Mouse (Mus musculus) intestine, embryonic 14.5 days (tissue): ENCODE measurements around the gene Dnah12. TPM values are rescaled to one million over a fixed set of nuclear protein-coding genes. Genes with fewer than 3 reads are reported as not detected.
A peak's percentile ranks its signal among the peaks of the same experiment; 100 is the strongest.
"Not testable (repeated sequence)": the region's sequence is repeated elsewhere in the genome, so short reads cannot be mapped to it uniquely, and the experiment has no call there.

ENCODE experiments used
- ATAC-seq: fragments of 200-750 bp; cut with Nextera tagmentation; replicated peaks from 2 replicates; pipeline ENCODE4 v1.8.0; 2017; ENCODE audit warnings: low read depth, moderate number of reproducible peaks, moderate TSS enrichment, moderate library complexity; ENCODE audit not compliant: low FRiP score, low TSS enrichment
- DNase-seq: peaks from one replicate; pipeline ENCODE4 v3.0.0-alpha.2; 2018; ENCODE audit warnings: low spot score
- H3K27ac ChIP-seq: fragments of 300-500 bp; sonication (generic); 2 replicates; pipeline ENCODE4 v1.5.1; 2014; ENCODE audit warnings: low read depth, mild to moderate bottlenecking, control low read depth
- H3K27me3 ChIP-seq: fragments of 300-500 bp; sonication (generic); replicated peaks from 2 replicates; pipeline ENCODE4 v1.6.1; 2014; ENCODE audit warnings: low read length, control low read depth; ENCODE audit not compliant: control insufficient read depth, insufficient read depth
- H3K36me3 ChIP-seq: fragments of 300-500 bp; sonication (generic); 2 replicates; pipeline ENCODE4 v1.6.1; 2014; ENCODE audit warnings: low read length, control low read depth; ENCODE audit not compliant: control insufficient read depth, insufficient read depth
- H3K4me1 ChIP-seq: fragments of 300-500 bp; sonication (generic); replicated peaks from 2 replicates; pipeline ENCODE4 v1.6.1; 2014; ENCODE audit warnings: low read length, control low read depth, mixed read lengths; ENCODE audit not compliant: control insufficient read depth, insufficient read depth
- H3K4me2 ChIP-seq: fragments of 300-500 bp; sonication (generic); 2 replicates; pipeline ENCODE4 v1.6.1; 2014; ENCODE audit warnings: low read length
- H3K4me3 ChIP-seq: fragments of 300-500 bp; sonication (generic); 2 replicates; pipeline ENCODE4 v1.5.1; 2014; ENCODE audit warnings: low read depth, low read length, control low read depth, mixed read lengths
- H3K9ac ChIP-seq: fragments of 300-500 bp; sonication (generic); 2 replicates; pipeline ENCODE4 v1.6.1; 2014; ENCODE audit warnings: mild to moderate bottlenecking, low read length
- H3K9me3 ChIP-seq: fragments of 300-500 bp; sonication (generic); 2 replicates; pipeline ENCODE4 v1.6.1; 2016; ENCODE audit warnings: low read length, control low read depth; ENCODE audit not compliant: control insufficient read depth
- WGBS: fragments of 180-500 bp; shearing (Covaris S2); extraction: QIAGEN DNeasy Blood & Tissue Kit; methylation state at CpG from one replicate; pipeline ENCODE4 v1.1.7; 2014; 5-methylcytosine and 5-hydroxymethylcytosine counted together
- polyA plus RNA-seq: library from polyadenylated mRNA; unstranded; fragments of >200 nt; fragmentation: Nextera tagmentation; extraction: Ambion mirVana; gene quantifications from 2 replicates; pipeline ENCODE4 v1.2.1, GENCODE M21; 2014

Dnah12 gene
- polyA plus RNA-seq, 1 experiment from 2014 or later: 0.31 TPM

DNA sequence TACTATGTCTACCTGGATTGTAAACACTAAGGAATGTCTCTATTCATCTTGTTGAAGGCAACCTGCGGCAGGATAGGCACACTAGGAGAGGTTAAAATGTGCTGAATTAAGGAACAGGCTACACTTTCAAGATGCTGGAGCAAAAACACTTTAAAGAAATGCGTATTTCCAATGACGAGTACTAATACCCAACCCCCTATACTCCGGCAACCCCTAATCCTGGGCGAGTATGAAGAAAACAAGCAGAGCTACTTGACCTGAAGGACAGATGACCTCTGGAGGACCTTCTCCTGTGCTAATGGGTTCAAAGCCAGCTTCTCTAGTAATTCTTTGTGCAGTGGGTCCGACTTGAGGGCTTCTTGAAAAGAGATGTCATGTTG, 25.1 kb upstream of the Dnah12 start:
- WGBS: 8% methylated on average over 6 of the region's 6 CpGs
- no peaks in the 10 kb centered on the region for H3K27me3 ChIP-seq
- no peak for DNase-seq
- H3K9ac ChIP-seq: peak overlapping the region; percentile 82
- no peak overlapping the region for H3K27ac ChIP-seq
- H3K4me3 ChIP-seq: peak overlapping the region; percentile 100
- peaks cover 12% of the 10 kb centered on the region; the same call in 1 of the 2 replicates for H3K4me1 ChIP-seq
- no peaks in the 10 kb centered on the region for H3K9me3 ChIP-seq
- no peak for ATAC-seq
- peak overlapping the region; percentile 86 for H3K4me2 ChIP-seq
- peaks cover 29% of the 10 kb centered on the region for H3K36me3 ChIP-seq

DNA sequence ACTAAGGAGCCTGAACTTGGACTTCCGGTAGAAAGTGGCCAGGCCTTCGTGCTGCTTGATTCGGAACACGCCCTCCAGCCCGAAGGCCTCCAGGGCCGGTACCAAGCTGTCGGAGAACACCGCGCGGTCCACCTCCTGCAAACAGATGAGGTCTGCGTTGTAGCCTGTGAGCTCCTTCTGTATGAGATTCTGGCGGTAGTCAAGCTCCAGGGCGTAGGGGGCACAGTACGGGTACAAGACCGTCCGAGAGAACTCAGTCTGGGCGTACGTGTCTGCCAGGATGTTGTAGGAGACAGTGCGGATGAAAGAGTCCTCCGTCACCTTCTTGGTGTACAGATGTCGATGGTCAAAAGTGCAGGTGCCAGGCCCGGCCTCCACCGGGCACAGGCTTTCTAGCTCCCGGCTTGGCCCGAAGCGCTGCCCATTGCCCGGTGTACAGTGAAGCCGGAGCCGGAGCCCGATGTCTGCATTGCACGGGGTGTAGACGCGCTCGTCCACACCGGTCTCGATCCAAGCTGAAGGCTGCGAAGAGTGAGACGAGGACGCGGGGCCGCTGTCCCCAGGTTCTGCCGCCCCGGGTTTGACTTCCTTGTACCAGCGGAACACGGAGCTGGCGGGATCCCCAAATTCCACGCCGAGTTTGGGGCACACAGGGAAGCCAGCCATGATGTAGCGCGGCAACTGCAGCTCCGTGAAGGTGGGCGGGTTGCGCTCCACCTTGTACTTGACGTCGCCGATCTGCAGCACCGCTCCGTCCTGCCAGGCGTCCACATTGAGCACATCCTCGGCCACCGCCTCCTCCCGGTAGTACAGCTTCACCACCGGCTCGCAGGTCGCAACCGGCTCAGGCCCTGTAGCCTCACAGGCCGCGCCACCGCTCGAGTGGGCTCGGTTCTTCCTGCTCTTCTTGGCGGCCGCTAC, 24.4 kb upstream of the Dnah12 start:
- ATAC-seq: peak; percentile 58
- H3K4me1 ChIP-seq: peaks cover 12% of the 10 kb centered on the region; the same call in 1 of the 2 replicates
- under 1% methylated on average over 73 of the region's 73 CpGs for WGBS

DNA sequence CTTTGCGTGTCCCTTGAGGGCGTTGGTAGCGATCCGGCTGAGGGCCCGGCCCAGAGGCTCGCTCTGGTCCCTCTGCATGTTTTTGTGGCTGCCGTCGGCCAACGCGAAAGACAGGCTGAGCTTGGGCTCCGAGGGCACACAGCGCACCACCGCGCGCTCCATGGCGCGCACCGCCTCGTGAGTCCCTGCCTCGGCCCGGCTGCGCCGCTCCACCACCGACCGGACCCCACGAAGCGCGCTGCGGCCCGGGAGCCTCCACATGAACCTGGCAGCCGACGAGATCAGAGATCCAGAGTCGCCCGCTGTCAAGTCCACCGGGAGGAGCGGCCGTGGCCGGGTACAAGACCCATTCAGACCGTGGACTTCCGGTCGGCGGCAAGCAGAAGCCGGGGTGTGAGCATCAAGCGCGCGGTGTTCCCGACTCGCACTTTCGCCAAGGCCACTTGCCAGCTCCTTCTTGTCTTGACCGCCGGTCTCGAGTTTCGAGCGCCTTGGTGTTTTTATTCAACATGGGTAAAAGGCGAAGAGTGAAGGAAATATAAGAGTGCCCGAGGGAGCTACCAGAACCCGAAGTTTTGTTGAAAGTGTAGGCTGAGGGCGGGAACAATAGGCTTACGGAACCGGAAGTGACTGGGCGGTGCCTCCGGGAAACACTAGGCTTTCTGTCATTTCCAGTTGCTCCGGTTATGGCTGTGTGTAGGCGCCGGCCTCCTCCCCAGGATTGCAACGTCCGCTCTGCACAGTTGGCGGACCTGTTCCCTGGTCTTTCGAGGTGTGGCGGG, 23.6 kb upstream of the Dnah12 start, which contains the start of gene Pde12:
TSS of gene Pde12 (minus strand) at position 592 of the 782 bp plus-strand sequence.
- Histone ChIP-seq H3K27me3 (no peaks in the 10 kb centered on the region), H3K27ac (peak within 1 kb of the TSS; percentile 86), H3K4me2 (peak within 1 kb of the TSS; percentile 86), H3K9ac (peak within 1 kb of the TSS; percentile 82), H3K4me1 (peaks cover 12% of the 10 kb centered on the region; the same call in 1 of the 2 replicates), H3K4me3 (peak within 1 kb of the TSS; percentile 100), H3K9me3 (no peaks in the 10 kb centered on the region), H3K36me3 (peaks cover 19% of the 10 kb centered on the region)
- under 1% methylated on average over 69 of the region's 70 CpGs for WGBS
- DNase-seq (peak; percentile 99), ATAC-seq (peak; percentile 91)

More for the DNA sequence above, 24.4 kb upstream of the Dnah12 start:
- Histone ChIP-seq H3K36me3 (peaks cover 25% of the 10 kb centered on the region), H3K27me3 (no peaks in the 10 kb centered on the region), H3K27ac (peak overlapping the region; percentile 86), H3K9me3 (no peaks in the 10 kb centered on the region), H3K4me2 (peak overlapping the region; percentile 86), H3K9ac (peak overlapping the region; percentile 82), H3K4me3 (peak overlapping the region; percentile 100)
- peak; percentile 78 for DNase-seq

DNA sequence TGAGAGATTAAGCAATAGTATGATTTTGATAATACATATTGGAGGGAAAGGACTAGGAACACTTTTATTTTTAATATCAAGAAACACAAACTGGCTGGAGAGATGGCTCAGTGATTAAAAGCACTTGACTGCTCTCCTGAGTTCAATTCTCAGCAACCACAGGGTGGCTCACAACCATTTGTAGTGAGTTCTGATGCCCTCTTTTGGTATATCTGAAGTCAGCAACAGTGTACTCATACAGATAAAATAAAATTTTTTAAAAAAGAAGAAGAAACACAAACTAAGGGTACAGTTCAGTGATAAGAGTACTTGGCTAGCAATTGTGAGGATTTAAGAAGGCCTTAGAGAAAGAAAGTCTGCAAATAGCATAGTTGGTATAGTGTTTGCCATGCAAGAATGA, 22.1 kb upstream of the Dnah12 start:
- no peak overlapping the region for H3K4me2 ChIP-seq

DNA sequence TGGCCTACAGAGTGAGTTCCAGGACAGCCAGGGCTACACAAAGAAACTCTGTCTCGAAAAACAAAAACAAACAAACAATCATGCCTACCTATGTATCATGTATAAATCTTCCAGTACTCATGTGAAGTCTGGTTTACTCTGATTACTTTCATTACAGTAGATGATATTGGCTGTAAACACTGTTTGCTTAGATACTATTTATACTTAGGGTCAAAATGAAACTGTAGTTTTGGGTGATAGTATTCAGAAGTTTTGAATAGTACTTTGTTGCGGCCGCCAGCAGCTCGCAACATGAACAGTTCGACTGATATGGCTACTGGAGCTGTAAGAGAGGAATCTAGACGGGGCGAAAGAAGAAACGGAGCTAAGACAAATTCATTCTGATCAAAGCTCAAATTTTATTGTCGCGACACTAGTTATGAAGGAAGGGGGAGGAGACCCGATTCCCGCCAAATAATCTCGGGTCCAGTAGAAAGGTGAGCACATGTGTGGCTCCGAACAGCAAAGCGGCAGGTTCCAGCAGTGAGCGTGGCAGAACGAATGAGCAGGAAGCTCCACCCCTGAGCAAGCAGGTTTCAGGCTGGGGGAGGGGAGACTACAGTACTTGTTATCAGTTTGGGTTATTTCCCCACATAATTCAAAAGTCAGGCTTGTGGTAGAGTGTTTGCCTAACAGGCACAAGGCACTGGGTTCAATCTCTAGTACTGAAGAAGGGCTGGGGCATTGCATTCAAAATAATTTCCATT, 21.0 kb upstream of the Dnah12 start:
- 63% methylated on average over 17 of the region's 17 CpGs for WGBS
- H3K4me2 ChIP-seq, H3K4me1 ChIP-seq, H3K27me3 ChIP-seq, DNase-seq, H3K36me3 ChIP-seq, ATAC-seq, H3K9ac ChIP-seq, H3K9me3 ChIP-seq, H3K4me3 ChIP-seq, H3K27ac ChIP-seq: not testable (repeated sequence)

More for the DNA sequence above, 22.1 kb upstream of the Dnah12 start:
- no peaks in the 10 kb centered on the region for H3K27me3 ChIP-seq
- peaks cover 6% of the 10 kb centered on the region; the same call in 1 of the 2 replicates for H3K36me3 ChIP-seq
- H3K9me3 ChIP-seq: no peaks in the 10 kb centered on the region
- DNase-seq (no peak), ATAC-seq (no peak)
- H3K9ac ChIP-seq: no peak overlapping the region
- H3K4me1 ChIP-seq: peaks cover 12% of the 10 kb centered on the region; the same call in 1 of the 2 replicates
- no peak overlapping the region for H3K4me3 ChIP-seq
- H3K27ac ChIP-seq: no peak overlapping the region

DNA sequence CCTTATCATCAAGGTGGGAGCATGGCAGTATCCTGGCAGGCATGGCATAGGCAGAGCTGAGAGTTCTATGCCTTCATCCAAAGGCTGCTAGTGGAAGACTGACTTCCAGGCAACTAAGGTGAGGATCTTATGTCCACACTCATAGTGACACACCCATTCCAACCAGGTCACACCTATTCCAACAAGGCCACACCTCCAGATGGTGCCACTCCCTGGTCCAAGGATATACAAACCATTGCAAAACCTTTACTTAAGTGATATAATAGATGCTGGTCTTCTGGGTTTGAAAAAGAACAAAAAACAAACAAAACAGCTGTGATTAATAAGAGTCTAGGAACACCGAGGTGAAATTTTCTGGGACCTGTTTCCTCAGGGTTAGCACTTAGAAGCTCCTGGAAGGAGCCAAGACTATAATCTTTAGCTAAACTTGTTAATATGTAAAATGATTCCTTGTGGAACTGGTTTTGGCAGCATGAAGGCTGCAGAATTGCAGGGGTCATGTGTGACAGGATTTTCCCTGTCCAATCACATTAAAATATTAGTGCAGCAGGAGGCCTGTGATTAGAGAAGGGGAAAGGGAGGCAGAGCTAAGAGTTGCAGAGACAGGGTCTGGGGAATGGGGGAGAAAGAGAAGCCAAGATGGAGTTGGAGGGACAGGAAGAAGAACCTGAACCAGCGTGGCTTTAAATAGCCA, 18.5 kb upstream of the Dnah12 start:
- not testable (repeated sequence) for ATAC-seq, H3K9ac ChIP-seq, H3K36me3 ChIP-seq, H3K27ac ChIP-seq, H3K4me3 ChIP-seq, H3K9me3 ChIP-seq, H3K4me1 ChIP-seq, H3K27me3 ChIP-seq, DNase-seq, H3K4me2 ChIP-seq
- 79% methylated on average over 2 of the region's 2 CpGs for WGBS

DNA sequence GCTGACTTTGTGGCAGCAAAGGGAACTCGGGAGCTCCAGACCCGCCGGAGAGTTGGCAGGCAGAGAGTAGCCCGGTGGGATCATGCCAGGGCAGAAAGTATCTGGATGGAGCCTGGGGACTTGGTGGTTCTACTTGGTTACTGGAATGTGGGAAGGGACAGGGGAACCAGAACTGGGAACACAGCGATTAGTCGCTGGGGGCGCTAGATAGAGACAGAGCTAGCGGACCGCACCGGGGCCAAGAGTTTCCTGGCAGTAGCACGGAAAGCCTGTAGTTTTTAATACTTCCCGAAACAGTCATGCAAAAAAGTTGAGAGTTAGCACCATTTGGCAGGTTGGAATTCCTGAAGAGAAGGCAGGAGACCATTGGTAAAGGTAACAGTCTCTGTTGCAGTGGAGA, 17.7 kb upstream of the Dnah12 start:
- Histone ChIP-seq H3K4me3 (no peak overlapping the region), H3K36me3 (no peaks in the 10 kb centered on the region), H3K9ac (no peak overlapping the region), H3K27me3 (no peaks in the 10 kb centered on the region), H3K4me2 (no peak overlapping the region), H3K4me1 (no peaks in the 10 kb centered on the region), H3K9me3 (no peaks in the 10 kb centered on the region), H3K27ac (no peak overlapping the region)
- no peak for ATAC-seq
- 17% methylated on average over 12 of the region's 12 CpGs for WGBS
- no peak for DNase-seq

DNA sequence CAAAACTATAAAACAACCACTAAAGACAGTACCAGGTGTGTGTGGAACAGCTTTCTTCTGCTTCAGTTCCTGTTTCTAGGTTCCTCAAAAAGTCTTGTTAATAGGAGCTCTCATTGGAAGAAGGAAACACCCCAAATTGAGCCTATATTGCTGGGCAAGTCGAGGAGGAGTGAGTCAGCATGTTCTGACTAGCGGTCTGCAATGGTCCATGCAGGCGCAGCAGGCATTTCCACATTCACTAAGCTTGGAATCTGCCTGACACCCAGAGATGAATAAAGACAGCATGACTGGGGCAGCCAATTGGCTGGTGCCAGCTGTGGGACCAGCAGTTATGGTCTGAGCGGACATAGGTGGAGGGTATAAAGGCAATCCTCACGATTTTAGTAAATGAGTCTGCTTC, 17.3 kb upstream of the Dnah12 start:
- Histone ChIP-seq H3K4me3 (no peak overlapping the region), H3K4me2 (no peak overlapping the region), H3K9ac (no peak overlapping the region), H3K36me3 (no peaks in the 10 kb centered on the region), H3K9me3 (no peaks in the 10 kb centered on the region), H3K27ac (no peak overlapping the region), H3K4me1 (no peaks in the 10 kb centered on the region), H3K27me3 (no peaks in the 10 kb centered on the region)
- ATAC-seq (no peak), DNase-seq (no peak)
- 80% methylated on average over 5 of the region's 5 CpGs for WGBS
